Mouse (Mus musculus) left cerebral cortex, postnatal 36 days (tissue): ENCODE measurements around the gene Eef1a2. TPM values are rescaled to one million over a fixed set of nuclear protein-coding genes. Genes with fewer than 3 reads are reported as not detected.

Experiments used
- DNase-seq, 2 experiments: peaks; one replicate each; pipeline ENCODE4 v3.0.0; 2021 to 2022; ENCODE audit warnings: low spot score in 2 of 2, mixed read lengths in 1 of 2
- intact Hi-C: fragments of 180-260 bp; cut with DNase I; formaldehyde crosslinking; loops from one replicate; pipeline ENCODE4 v1.15.1; 2025
- total RNA-seq, 2 experiments: library from RNA; stranded (reverse); gene quantifications; 2 replicates each; pipeline ENCODE4 v1.2.3; 2021

The Eef1a2 gene
- total RNA-seq, 2 experiments from 2014 or later = 1,312 to 1,553 TPM

DNA sequence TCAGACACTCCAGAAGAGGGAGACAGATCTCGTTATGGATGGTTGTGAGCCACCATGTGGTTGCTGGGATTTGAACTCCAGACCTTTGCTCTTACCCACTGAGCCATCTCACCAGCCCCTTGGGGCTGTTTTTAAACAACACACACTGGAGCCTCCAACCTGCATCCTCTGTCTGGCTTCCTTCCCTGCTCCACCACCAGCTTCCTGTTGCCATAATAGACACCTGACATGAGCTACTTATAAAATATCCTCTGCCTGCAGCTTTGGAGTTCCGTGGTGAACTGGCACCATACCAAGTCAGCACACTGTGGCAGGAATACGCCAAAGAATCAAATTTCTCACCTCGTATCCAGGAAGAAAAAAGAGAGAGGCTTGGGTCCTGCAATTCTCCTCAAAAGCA lies 4.0 kb upstream of the Eef1a2 start:
- intact Hi-C loops = no loop called here
- peak in 1 of 2 experiments; percentile 17 for DNase-seq

DNA sequence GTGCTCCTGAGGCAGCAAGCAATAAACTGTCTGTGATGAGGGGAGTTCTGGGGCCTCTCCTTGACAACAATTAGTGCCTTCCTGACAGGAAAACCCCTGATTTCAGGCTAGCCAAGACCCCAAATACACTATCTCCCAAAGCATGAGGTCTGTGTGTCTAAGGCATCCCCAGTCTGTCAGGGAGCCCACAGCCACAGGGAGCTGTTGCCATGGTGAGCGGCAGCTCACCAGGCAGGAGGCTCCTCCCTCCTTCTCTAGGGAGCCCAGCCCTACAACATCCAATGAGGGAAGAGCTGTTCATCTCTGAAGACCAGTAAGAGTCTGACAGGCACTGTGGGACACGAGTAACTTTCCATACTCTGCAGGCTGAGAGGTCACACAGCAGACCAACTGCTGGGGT lies 3.0 kb upstream of the Eef1a2 start:
- DNase-seq = peak; percentile 68 to 71
- intact Hi-C loops = no loop called here

DNA sequence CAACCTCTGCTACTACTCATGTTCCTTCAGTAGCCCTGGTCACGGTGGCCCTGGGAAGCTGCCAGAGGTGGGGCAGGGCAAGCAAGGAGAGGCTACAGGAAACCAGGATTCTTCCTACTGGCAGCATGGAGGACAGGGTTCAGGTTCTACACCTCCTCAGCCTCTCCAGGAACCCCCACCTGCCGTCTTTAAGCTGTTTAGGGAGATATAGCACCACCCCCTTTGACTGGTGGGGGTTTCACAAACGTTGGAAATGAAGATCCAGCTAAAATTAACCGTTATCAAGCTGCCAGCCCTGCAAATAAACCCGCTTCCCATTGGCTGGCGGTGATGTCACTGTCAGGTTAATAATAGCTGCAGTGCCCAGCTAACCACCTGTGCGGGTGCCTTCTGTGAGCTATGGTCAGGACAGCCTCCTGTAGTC lies 2.3 kb upstream of the Eef1a2 start:
- peak; percentile 76 to 83 for DNase-seq
- intact Hi-C loops = no loop called here

DNA sequence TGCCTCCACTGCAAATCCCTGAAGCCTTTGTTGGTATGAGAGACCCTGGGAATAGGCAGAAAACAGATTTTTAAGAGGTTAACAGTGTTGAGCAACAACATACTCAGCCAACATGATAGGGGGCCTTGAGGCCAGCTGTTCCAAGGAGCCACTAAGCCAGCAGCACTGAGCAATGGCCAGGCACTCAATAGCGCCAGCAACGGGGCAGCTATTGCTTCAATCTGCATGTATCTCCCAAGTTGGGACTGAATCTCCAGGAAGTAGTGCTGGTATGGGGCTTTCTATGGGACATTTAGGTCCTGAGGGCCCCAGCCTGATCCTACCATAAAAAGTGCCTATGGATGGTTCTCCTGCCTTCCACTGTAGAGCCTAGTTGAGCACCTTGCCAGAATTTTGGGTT lies 1.7 kb upstream of the Eef1a2 start:
- intact Hi-C loops = no loop called here
- no peak for DNase-seq

DNA sequence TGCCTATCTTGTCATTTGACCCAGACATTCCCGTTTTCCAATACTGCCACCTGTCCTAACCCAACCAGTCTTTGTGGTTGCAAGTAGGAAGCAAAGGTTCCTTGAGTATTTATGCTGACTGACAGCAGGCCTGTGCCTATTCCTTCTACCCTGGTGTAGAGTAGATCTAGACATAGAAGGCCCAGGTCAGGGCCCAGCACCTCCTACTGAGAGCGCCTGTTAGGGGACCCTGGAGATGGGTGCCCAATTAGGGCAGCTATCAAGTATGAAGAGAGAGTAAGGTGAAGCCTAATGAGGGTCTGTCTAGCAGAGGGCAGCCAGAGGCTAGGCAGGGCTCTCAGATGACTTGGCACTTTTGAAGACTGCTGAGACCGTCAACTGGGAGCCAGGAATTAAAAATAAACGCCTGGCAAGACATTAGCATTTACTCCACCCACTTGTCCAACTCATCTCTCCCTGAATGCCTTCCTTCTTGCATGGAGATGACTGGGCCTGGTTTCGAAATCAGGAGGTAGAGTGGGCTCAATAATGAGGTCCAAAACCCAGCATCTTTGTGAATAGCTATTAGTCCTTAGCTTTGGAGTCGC lies 995 bp upstream of the Eef1a2 start:
- DNase-seq = no peak

GRCm38 (mm10) chr2:181157180-181157579 lies 366 bp upstream of the Eef1a2 start:
- no peak for DNase-seq
- intact Hi-C loops = loop anchor here (2.0 kb wide), 1 partner anchor 36 kb away; no protein-coding TSS in a partner anchor

More for the DNA sequence above, 995 bp upstream of the Eef1a2 start:
- intact Hi-C loops = loop anchor here (2.0 kb wide), 1 partner anchor 37 kb away; no protein-coding TSS in a partner anchor

DNA sequence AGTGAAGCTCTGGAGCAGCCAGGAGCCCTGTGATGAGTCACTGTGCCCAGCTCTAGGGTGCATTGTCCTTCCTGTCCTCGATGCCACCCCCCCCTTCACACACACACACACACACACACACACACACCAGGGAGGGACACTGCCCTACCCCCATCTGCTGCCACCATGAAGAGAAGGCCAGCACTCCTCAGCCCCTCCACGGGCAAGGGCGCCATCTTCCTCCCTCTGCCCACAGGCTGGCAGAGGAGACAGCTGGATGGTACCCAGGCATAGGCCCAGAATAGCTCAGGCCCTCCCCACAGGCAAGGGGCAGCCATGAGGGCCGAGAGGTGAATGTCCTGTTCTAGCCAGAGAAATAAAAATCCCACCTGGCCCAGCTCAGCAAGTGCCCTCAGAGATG lies 1.0 kb downstream of the Eef1a2 start:
- DNase-seq = peak; percentile 38 to 40
- intact Hi-C loops = loop anchor here (2.0 kb wide), 1 partner anchor 35 kb away; no protein-coding TSS in a partner anchor

DNA sequence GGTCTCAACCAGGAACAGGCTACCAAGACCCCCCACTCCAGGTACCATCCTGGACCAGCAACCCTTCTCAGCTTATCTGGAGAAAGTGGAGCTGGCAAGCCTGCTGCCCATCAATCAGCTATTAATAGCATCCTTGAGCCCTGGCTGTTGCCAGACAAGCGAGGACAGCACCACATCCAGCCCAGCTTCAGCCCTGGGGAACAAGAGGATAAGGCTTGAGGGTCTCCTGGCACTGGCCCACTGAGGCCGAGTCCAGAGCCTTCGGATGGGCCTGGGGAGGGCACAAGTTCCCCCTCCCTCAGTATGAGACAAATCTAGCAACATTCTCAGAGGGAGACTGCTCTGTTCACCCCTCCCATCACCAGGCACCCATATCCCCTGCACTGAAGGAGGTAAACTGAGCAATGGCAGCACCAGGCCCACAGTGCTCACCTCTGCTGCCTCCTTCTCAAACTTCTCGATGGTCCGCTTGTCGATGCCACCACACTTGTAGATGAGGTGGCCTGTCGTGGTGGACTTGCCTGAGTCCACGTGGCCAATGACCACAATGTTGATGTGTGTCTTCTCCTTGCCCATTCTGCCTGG lies 1.9 kb downstream of the Eef1a2 start:
- intact Hi-C loops = no loop called here
- DNase-seq = no peak

DNA sequence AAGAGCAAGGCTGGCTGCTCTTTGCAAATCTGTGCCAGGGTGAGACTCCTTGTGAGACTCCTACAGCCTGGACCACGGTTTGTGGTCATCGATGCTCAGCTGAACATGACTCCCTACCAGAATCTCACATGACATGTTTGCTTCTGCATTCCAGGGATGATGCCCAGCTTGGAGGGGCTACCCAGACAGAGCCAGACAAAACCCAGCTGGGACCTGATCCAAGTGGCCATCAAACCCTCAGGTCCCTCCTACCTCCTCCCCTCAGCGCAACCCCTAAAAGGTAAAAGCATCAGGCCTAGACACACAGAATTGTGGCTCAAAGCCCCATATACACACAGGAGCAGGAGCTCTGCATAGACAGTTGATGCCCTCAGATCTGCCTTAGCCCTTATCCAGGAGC lies 2.5 kb downstream of the Eef1a2 start:
- intact Hi-C loops = no loop called here
- no peak for DNase-seq

DNA sequence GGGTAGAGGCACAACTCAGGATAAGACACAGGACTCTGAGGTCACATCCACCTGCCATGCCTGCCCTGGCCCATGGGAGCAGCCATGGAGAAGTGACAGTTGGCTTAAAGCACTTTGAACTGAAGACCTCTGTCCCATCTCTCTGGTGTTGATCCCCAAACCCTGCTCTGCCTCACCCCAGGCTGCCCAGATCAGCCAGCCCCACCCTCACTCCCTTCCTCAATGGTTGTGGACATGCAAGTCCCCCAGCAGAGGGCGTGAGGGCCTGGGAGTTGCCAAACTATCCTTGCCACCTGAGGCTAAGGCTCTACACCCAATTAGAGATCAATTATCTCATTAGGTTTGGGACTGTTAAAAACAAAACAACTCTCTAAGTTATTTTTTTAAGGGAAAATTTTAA lies 3.0 kb downstream of the Eef1a2 start:
- no peak for DNase-seq
- intact Hi-C loops = no loop called here

GRCm38 (mm10) chr2:181153131-181153530 lies 3.7 kb downstream of the Eef1a2 start:
- intact Hi-C loops = no loop called here
- DNase-seq = peak in 1 of 2 experiments; percentile 9

DNA sequence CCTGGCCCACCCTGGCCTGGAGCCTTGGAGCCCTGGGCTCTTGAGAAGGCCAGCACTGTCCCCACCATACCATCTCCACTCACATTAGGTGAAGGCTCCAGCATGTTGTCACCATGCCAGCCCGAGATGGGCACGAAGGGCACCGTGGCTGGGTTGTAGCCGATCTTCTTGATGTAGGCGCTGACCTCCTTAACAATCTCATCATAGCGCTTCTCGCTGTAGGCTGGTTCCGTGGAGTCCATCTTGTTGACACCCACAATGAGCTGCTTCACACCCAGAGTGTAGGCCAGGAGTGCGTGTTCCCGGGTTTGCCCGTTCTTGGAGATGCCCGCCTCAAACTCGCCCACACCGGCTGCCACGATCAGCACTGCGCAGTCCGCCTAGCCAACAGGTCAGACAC lies 4.1 kb downstream of the Eef1a2 start:
- DNase-seq = peak; percentile 27 to 57
- intact Hi-C loops = no loop called here

- peak; percentile 65 to 72 for DNase-seq
These were observed 6.5 kb downstream of the Eef1a2 start for GRCm38 (mm10) chr2:181150281-181150680.

DNA sequence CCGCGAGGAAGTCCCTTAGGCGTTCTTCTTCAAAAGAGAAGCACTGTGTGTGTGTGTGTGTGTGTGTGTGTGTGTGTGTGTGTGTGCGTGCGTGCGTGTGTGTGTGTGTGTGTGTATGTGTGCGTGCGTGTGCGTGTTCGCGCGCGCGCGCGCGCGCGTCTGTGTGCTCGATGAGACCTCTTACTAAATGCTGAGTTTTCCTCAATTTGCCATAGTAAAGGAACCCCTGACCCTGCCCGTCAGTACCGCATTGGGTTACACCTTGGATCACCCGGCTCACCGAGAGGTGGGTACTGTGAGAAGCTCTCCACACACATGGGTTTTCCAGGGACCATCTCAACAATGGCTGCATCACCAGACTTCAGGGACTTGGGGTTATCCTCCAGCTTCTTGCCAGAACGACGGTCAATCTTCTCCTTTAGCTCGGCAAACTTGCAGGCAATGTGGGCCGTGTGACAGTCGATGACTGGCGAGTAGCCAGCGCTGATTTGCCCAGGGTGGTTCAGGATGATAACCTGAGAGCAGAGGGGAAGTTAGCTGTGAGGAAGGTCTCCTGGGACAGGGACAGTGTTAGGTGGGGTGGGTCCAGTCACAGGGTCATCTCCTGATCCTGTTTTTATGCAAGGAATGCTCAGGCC lies 8.4 kb downstream of the Eef1a2 start:
- intact Hi-C loops = no loop called here
- peak; percentile 12 to 32 for DNase-seq

More at GRCm38 (mm10) chr2:181150281-181150680, 6.5 kb downstream of the Eef1a2 start:
- intact Hi-C loops = no loop called here

DNA sequence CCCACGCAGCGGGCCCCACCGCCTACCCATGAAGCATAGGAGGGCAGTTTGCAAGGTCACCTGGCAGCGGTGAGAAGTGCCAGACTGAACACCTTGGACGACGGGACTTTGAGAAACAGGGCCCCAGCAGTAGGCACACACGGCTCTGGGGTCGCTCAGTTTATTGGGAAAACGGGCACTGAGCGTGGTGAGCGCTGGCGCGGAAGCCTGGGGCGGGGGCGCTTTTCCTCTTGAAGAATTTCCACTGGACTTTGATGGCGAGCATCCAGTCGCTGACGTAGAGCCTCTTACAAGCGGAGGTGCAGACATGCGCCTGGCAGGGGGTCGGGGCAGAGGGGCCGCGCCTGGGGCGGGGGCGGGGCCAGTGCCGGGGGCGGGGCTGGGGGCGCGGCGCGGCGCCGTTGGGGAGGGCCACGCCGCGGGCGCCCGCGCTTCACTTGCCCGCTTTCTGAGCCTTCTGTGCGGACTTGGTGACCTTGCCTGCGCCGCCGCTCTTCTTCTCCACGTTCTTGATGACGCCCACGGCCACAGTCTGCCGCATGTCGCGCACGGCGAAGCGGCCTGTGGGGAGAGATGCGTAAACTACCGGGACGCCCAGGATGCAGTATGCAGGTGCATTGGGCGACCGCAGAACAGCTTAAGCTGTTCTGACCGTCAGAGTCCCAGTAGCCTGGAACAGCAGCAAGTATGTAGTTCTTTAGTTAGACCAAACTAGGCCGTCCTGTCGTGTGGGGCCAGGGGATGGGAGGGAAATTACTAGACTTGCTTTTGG lies 9.1 kb downstream of the Eef1a2 start:
- intact Hi-C loops = no loop called here
- peak; percentile 57 to 59 for DNase-seq

GRCm38 (mm10) chr2:181146976-181147545 lies 9.8 kb downstream of the Eef1a2 start:
- intact Hi-C loops = no loop called here
- peak in 1 of 2 experiments; percentile 30 for DNase-seq

DNA sequence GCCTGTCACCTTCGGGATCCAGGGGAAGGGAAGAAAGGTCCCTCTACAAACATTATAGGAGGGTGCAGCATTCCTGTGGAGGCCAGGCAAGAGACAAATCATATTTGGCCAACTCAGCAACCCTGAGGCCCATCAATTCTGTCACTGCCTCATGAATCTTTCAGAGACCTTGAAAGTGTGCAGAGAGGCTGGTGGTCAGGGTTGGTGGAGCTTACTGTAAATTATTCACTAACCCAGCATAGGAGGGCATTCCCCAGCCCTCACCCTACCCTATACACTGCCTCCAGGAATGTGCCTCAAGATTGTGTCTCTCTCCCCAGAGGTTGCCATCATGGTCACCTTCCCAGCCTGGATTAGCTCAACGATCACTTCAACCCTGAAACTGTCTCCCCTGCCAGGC lies 12.1 kb downstream of the Eef1a2 start:
- peak in 1 of 2 experiments; percentile 5 for DNase-seq
- intact Hi-C loops = no loop called here

DNA sequence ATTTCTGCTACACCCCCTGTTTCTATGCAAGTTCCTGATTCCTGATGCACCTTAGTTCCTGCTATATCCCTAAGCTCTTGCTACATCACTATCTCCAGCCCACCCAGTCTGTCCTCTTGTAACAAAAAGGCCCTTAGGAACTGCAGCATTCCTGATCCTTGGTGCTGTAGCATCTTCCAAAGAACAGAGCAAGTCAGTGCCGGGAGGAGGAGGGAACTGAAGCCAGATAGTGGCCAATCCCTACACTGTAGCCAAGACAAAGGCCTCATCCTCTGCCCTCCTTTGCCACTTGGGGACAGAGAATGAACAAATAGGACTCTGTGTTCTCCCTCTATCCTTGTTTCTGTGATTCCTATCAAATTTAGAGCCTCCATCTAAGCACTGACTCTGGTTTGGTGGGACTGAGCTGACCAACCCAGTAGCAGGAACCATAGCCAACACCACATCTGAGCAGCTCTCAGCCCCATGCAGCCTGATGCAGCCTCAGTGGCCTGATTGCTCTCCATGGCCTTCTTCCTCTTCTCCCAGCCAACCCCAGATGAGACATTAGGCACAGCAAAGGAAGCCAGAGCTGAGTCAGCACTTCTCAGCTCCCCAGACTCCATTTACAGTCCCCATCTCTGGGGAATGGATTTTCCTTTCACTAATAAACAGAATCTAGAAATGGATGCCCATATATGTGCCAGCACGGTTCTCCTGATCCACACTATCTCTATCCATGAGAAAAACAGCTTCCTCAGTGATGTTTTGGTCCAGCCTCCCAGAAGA lies 13.1 kb downstream of the Eef1a2 start:
- intact Hi-C loops = no loop called here
- peak in 1 of 2 experiments; percentile 34 for DNase-seq

- intact Hi-C loops = no loop called here
- DNase-seq = peak; percentile 59 to 68
These were observed 14.1 kb downstream of the Eef1a2 start for GRCm38 (mm10) chr2:181142703-181143135.
